ENCODE assay signal across 1 mouse cellular context in the genomic region with DNA sequence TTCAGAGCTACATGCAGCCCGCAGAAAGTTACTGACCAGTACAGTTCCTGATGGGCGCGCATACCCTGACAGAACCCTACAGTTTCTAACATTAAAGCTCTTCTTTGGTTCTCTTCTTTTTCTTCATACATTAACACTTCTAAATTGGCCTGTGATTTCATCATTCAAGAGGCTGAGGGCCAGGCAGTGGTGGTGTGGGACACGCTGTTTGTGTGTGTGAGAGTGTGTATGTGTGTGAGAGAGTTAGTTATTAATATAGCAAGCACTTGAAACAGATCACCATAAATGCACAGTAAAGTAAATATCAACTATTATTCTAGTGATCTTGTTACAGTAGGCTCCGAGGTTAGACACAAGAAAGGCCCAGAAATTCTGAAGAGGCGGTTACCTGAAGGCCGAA.
TF ChIP-seq lines count a peak whose summit lies in the region.

No protein-coding gene starts in this region.

TF ChIP-seq in CH12.LX, 34 proteins besides CTCF, POLR2A, EP300 and RAD21 (continued from another document):
- TF ChIP-seq IRF4 (IDR thresholded peaks at IDR 0.05; ENCODE audit: low read depth, low read length) (no peak; the same call in 1 of the 2 replicates), CHD1 (IDR thresholded peaks at IDR 0.05; ENCODE audit: low read depth, low read length) (no peak), NRF1 (IDR thresholded peaks at IDR 0.05; ENCODE audit: low read depth, low read length) (no peak)
